Mouse (Mus musculus): Measurements from ENCODE around the gene Adat1.

Adat1 gene

GRCm38 (mm10) chr8:111968541-111968940 lies 23.6 kb downstream of the Adat1 start:
- DNase-seq (ENCODE audit: low read depth, low spot score), result no peak

- peak; percentile 73 for DNase-seq (ENCODE audit: low read depth, low spot score)
These were observed 24.7 kb downstream of the Adat1 start for GRCm38 (mm10) chr8:111967246-111967870.

DNA sequence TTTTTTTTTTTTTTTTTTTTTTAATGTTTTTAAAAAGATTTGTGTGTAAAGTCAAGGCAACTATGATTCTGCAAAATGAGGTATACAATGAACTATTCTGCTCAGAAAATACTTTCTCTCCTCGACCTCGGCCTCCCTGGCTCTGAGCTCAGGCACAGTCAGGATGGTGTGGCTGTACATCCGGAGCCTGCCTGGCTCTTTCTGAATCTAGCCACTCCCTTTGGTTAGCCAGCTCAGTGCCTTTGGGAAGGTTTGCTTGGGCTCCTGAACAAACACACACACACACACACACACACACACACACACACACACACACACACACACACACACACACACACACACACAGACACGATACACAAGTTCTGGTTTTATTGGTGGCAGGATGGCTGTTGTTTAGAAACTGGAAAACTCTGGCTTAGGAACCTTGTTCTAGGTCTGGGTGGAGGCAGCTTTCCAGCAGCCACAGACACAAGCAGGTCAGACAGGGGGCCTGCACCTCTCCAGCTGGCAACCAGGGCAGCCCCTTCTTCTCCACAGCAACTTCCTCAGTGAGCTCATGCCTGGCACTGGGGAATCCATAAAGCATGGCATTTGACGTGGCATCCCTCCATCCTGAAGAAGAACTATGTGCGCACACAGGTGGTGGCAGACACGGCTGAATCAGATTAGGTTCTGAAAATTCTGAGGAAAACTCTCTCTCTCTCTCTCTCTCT lies 27.1 kb downstream of the Adat1 start:
- no peak for DNase-seq (ENCODE audit: low read depth, low spot score)

- DNase-seq (ENCODE audit: low read depth, low spot score), result peak; percentile 45
These were observed 27.8 kb downstream of the Adat1 start for GRCm38 (mm10) chr8:111964351-111964750.

DNA sequence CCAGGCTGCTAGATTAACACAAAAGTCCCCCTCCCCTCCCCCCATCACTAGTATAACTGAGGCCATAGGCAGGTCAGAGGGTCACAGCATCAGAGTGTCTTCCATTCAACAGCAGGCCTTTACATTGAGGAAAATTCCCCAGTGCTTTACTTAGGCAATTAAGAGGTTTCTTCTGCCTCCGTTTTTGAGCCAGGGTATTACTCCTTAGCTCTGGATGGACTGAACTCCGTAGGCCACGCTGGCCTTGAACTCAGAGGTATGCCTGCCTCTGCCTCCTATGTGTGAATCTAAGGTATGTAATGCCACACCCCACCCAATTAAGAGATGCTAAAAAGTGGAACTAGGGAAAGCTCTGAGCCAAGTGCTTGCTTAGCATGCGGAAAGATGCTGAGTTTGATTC lies 28.6 kb downstream of the Adat1 start:
- DNase-seq (ENCODE audit: low read depth, low spot score), result no peak

- no peak for DNase-seq (ENCODE audit: low read depth, low spot score)
These were observed 29.0 kb downstream of the Adat1 start for GRCm38 (mm10) chr8:111963091-111963490.

DNA sequence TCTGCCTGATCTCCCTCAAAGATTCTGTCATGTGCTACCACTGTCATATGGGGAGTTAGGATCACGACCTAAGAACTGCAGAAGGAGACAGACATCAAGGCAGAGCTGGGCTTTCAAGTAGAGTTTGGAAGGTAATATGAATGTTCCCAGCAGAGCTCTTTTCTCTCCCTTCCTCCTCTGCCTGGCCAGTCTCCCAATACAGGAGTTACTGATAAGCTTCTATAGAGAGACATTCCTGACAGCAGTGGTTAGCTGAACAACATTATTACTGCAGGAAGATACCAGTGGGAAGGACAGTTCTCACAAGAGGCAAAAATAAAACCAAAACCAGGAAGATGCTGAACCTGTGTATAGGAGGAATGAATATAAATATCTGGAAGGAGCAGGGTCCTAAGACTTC lies 29.5 kb downstream of the Adat1 start:
- no peak for DNase-seq (ENCODE audit: low read depth, low spot score)

DNA sequence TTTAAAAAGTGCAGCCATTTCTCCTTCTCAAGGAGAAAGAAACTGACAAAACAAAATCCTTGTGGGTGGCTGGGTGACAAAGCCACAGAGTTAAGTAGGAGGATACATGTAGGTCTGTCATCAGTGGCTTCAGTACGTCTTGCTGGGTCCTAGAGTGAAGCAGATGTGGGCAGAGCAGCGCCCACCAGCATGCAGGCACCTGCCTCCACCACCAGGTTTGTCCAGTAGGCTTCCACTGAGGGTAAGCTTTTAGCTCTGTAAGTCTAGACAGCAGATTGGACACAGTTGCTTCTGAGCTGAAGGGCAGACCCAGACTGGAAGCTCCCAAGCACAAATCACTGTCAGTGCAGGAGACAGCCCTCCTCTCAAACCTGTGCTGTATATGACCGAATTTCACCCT lies 30.8 kb downstream of the Adat1 start:
- peak; percentile 34 for DNase-seq (ENCODE audit: low read depth, low spot score)

GRCm38 (mm10) chr8:111960591-111961321 lies 31.3 kb downstream of the Adat1 start:
- DNase-seq (ENCODE audit: low read depth, low spot score), result no peak

DNA sequence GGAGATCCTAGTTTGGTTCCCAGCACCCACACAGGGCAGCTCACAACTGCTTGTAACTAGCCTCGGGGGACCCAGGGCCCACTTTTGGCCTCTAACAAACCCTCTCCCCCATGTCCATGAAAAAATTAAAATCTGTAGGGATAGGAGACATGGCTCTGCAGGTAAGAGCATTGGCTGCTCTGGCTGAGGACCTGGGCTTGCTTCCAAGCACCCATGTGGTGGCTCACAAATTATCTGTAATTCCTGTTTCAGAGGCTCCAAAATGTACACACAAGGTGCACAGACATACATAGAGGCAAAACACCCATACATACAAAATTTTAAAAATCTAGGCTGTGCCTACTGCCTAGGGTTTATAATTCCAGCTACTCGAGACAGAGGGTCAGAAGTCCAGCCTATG lies 34.9 kb downstream of the Adat1 start:
- no peak for DNase-seq (ENCODE audit: low read depth, low spot score)

DNA sequence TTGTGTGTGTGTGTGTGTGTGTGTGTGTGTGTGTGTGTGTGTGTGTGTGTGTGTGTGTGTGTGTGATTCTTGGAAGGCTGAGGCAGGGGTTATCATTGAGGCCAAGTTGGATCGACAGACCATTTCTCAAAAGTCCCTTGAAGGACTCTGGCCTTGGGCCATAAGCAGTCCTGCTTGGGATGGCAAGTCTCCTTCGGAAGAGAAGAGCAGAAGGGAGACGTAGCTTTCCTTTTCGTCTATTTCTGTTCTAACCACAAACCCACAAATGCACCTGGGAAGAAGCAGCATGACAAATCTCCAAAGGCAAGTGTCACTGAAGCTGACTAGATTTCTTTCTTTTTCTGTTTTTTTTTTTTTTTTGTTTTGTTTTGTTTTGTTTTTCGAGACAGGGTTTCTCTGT lies 36.2 kb downstream of the Adat1 start:
- peak; percentile 67 for DNase-seq (ENCODE audit: low read depth, low spot score)

GRCm38 (mm10) chr8:111954844-111955594 lies 37.1 kb downstream of the Adat1 start:
- DNase-seq (ENCODE audit: low read depth, low spot score), result peak; percentile 67

- no peak for DNase-seq (ENCODE audit: low read depth, low spot score)
These were observed 40.2 kb downstream of the Adat1 start for GRCm38 (mm10) chr8:111951936-111952335.

- DNase-seq (ENCODE audit: low read depth, low spot score), result no peak
These were observed 40.8 kb downstream of the Adat1 start for GRCm38 (mm10) chr8:111951317-111951716.

DNA sequence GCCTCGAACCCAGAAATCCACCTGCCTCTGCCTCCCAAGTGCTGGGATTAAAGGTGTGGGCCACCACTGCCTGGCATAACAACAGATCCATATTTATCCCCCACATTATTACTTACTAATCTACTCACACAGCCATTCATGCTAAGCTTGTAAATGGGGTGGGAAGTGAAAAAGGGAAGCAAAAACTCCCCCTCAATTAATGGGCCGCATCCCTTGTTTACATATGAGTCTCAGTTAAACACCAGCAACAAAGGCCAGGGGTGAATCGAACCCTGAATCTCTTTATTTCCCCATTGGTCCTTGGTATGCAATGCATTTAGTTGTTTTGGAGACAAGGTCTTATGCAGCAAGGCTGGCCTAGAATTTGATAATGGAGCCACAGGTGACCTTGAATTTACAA lies 41.3 kb downstream of the Adat1 start:
- no peak for DNase-seq (ENCODE audit: low read depth, low spot score)

GRCm38 (mm10) chr8:111947954-111948353 lies 44.1 kb downstream of the Adat1 start:
- no peak for DNase-seq (ENCODE audit: low read depth, low spot score)

GRCm38 (mm10) chr8:111947144-111947543 lies 45.0 kb downstream of the Adat1 start:
- no peak for DNase-seq (ENCODE audit: low read depth, low spot score)

DNA sequence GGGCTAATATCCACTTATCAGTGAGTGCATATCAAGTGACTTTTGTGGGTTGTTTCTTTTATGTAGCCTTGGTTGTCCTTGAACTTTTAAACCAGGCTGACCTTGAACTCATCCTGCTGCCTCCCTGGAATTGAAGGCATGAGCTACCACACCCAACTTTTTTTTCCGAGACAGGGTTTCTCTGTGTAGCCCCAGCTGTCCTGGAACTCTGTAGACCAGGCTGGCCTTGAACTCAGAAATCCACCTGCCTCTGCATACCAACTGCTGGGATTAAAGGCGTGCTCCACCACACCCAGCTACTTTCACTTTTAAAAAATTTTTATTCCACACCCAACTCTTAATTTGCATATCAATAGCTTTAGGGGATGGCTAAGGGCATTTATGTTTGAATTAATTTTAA lies 48.6 kb downstream of the Adat1 start:
- no peak for DNase-seq (ENCODE audit: low read depth, low spot score)

- peak; percentile 71 for DNase-seq (ENCODE audit: low read depth, low spot score)
These were observed 51.0 kb downstream of the Adat1 start for GRCm38 (mm10) chr8:111941101-111941454.

DNA sequence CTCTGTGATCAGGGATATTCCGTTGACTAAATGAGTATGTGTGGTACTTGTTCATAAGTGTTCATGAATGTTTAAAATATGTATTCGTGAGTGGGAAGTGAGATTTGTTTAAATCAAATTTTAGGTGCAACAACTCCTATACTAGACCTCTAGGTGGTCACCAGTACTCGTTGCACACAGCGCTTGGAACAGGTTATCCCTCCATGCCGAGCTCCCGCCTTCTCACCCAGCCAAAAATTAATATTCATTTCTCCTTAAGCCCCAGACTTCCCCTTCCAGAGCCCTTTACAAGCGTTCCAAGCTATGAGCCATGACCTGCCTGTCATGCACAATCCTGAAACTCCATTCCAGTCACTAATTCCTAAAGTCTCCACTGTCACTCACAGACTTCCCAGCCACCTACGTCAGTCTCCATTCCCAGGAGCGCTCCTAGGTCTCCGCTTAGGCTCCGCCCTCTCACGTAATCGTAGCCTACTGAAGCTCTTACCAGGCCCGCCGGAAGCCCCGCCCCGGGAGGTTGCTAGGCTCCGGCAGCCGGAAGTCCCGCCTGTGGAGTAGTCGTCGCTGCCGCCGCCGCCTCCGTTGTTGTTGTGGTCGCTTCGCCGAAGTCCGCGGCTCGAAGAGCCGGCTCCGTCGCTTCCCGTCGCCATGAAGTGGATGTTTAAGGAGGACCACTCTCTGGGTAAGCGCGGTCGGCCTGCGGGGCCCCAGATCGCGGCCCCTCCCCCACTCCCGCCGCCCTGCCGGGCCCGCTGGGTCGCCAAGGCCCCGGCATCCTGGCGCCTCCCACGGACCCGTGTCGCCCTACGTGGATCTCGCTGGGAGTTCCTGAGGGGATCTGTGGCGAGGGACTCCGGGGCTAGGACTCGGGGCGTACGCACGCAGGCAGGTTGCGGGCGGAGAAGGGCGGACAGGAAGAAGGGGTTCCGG lies 51.7 kb downstream of the Adat1 start, which contains the start of gene Gabarapl2:
Gene Gabarapl2 (plus strand): TSS at position 533 of the 930 bp plus-strand sequence.
- DNase-seq (ENCODE audit: low read depth, low spot score), result peak; percentile 93

All from CD4-positive helper T cell, adult 2 months (primary cell).